Mouse (Mus musculus): Measurements from ENCODE around the gene Adamts17.

- TF ChIP-seq CTCF (conservative IDR thresholded peaks at IDR 0.05; ENCODE audit: low read length) = no peak
- TF ChIP-seq NANOG (IDR thresholded peaks at IDR 0.05; ENCODE audit: borderline replicate concordance, low read length) = no peak
These were observed 306.6 kb downstream of the Adamts17 start for GRCm38 (mm10) chr7:67146151-67146550.

Measured in E14TG2a.4 (cell line).